ENCODE assay signal across 19 mouse cellular contexts in the genomic region with DNA sequence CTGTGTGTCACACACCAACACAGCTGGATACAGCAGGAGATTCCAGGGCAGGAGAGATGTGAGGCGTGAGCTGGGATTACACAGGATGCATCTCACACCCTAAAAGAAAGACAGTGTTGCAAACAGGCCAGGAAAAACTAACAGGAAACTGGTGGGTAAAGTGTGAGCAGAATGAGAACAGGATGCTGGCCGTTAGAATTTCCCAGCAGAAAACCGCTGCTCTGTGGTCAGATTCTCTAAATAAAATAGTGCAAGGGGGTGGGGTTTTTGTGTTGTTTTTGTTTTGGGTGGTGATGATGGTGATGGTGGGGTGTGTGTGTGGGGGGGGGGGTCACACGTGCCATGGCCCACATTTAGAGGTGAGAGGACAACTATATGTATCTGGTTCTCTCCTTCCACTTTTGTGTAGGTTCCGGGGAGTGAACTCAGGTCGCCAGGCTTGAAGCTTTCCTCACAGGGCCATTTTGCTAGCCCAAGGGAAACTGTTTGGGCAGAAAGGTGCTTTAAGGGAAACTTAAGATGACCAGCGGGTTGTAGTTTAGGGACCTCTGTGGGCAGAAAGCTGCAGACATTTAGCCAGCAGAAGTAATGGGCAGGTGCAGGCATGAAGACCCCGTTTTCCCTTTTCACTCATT. TPM values are rescaled to one million over a fixed set of nuclear protein-coding genes. Genes with fewer than 3 reads are reported as not detected.
DNase-seq lines count a peak whose midpoint lies in the region; ATAC-seq lines count a peak whose summit lies in the region.
"Had no signal": no experiment of that assay in that cellular context is flagged by ENCODE, and none has a peak within 500 bp of the region (broad histone marks: within the 10 kb centered on the region; RNA-seq: fewer than 3 reads in every experiment).

No protein-coding gene starts in this region.

- no peak overlapping the region for H3K27ac ChIP-seq in liver, embryonic 12.5 days
- H3K27ac ChIP-seq in forebrain, embryonic 10.5 days, result no peak overlapping the region
- H3K27ac ChIP-seq: left cerebral cortex, adult 2 months; limb, embryonic 15.5 days had no signal

- H3K36me3 ChIP-seq in megakaryocyte, embryonic 14.5 days (replicated peaks; ENCODE audit: low read length), result no peaks in the 10 kb centered on the region
- H3K36me3 ChIP-seq in liver, embryonic 12.5 days, result no peaks in the 10 kb centered on the region
- no peaks in the 10 kb centered on the region for H3K36me3 ChIP-seq in forebrain, embryonic 10.5 days (replicated peaks)
- H3K36me3 ChIP-seq: limb, embryonic 15.5 days had no signal

- 33% methylated on average over 8 of the region's 8 CpGs for WGBS in liver, embryonic 12.5 days (ENCODE audit: insufficient replicate concordance)
- 75% methylated on average over 8 of the region's 8 CpGs for WGBS in forebrain, embryonic 10.5 days

- no peak overlapping the region for H3K9ac ChIP-seq in liver, embryonic 12.5 days
- H3K9ac ChIP-seq: limb, embryonic 15.5 days had no signal

- ATAC-seq in megakaryocyte, adult 5-6 weeks (ENCODE audit: poor library complexity, severe bottlenecking), result no peak
- no peak for ATAC-seq in liver, embryonic 12.5 days
- ATAC-seq in megakaryocyte-erythroid progenitor cell, adult 5-6 weeks (replicated peaks; ENCODE audit: low FRiP score, low TSS enrichment, poor library complexity, severe bottlenecking), result no peak
- ATAC-seq: intestine, postnatal 0 days; midbrain, embryonic 16.5 days had no signal

- H3K27me3 ChIP-seq in megakaryocyte, embryonic 14.5 days (replicated peaks), result no peaks in the 10 kb centered on the region
- H3K27me3 ChIP-seq in liver, embryonic 12.5 days (replicated peaks), result no peaks in the 10 kb centered on the region
- H3K27me3 ChIP-seq in forebrain, embryonic 10.5 days (ENCODE audit: poor library complexity, severe bottlenecking), result no peaks in the 10 kb centered on the region
- H3K27me3 ChIP-seq: limb, embryonic 15.5 days had no signal

- 0 out of 2 replicates have a peak overlapping the region, but pooled peaks have one; percentile 10 for H3K4me2 ChIP-seq in liver, embryonic 12.5 days
- H3K4me2 ChIP-seq: limb, embryonic 15.5 days had no signal

- DNase-seq in NIH3T3 (ENCODE audit: low read depth), result peak; percentile 0
- DNase-seq in thymus, postnatal 14 days, result peak; percentile 59
- DNase-seq in kidney, adult 11 months, result no peak
- DNase-seq in forebrain, embryonic 10.5 days (ENCODE audit: extremely low spot score, low spot score), result no peak
- DNase-seq: adrenal gland, postnatal 10 days; heart, postnatal 36 days; kidney, postnatal 4 days; retina, postnatal 1 day had no signal

- no peaks in the 10 kb centered on the region for H3K9me3 ChIP-seq in megakaryocyte, embryonic 14.5 days
- H3K9me3 ChIP-seq in liver, embryonic 12.5 days (replicated peaks), result no peaks in the 10 kb centered on the region
- no peaks in the 10 kb centered on the region for H3K9me3 ChIP-seq in forebrain, embryonic 10.5 days
- H3K9me3 ChIP-seq: limb, embryonic 15.5 days had no signal

- H3K4me3 ChIP-seq in megakaryocyte, embryonic 14.5 days (replicated peaks), result peak overlapping the region; percentile 74
- H3K4me3 ChIP-seq in liver, embryonic 12.5 days, result no peak overlapping the region
- H3K4me3 ChIP-seq in forebrain, embryonic 10.5 days, result no peak overlapping the region
- H3K4me3 ChIP-seq: left cerebral cortex, adult 2 months; limb, embryonic 15.5 days had no signal

- H3K4me1 ChIP-seq in megakaryocyte, embryonic 14.5 days, result peaks cover 46% of the 10 kb centered on the region
- peaks cover 42% of the 10 kb centered on the region for H3K4me1 ChIP-seq in liver, embryonic 12.5 days
- peaks cover 14% of the 10 kb centered on the region for H3K4me1 ChIP-seq in forebrain, embryonic 10.5 days

RNA-seq across cellular contexts. Expression of a gene that starts 7.4 kb away (rescaled TPM):
- not detected in 2 replicates for polyA plus RNA-seq in megakaryocyte, embryonic 14.5 days (2012; ENCODE audit: insufficient read depth, low replicate concordance)
- total RNA-seq in megakaryocyte, adult 5-6 weeks (2015), result 4.7 and 10.0 TPM in 2 replicates
- 6.8 and 8.4 TPM in 2 replicates for total RNA-seq in megakaryocyte, adult 5-6 weeks (2017)
- polyA plus RNA-seq in liver, embryonic 12.5 days (2016; fragmentation: Nextera tagmentation; extraction: Ambion mirVana), result 0.10 TPM in 1 of 2 replicates, not detected in the other
- 0.39 and 1.2 TPM in 2 replicates for total RNA-seq in megakaryocyte-erythroid progenitor cell, adult 5-6 weeks (2014; fragmentation: Nextera tagmentation)
- 1.3 and 14.3 TPM in 2 replicates for total RNA-seq in megakaryocyte-erythroid progenitor cell, adult 5-6 weeks (2017)
- not detected in 2 replicates for polyA plus RNA-seq in forebrain, embryonic 10.5 days (2016; fragmentation: Nextera tagmentation; extraction: Ambion mirVana)
- total RNA-seq: left cerebral cortex, adult 2 months had no signal
- polyA plus RNA-seq: embryonic facial prominence, embryonic 11.5 days; limb, embryonic 15.5 days; midbrain, embryonic 16.5 days; neural tube, embryonic 14.5 days had no signal

RNA-seq across cellular contexts. Expression of a gene that starts 29.7 kb away (rescaled TPM):
- polyA plus RNA-seq in megakaryocyte, embryonic 14.5 days (2012; ENCODE audit: insufficient read depth, low replicate concordance), result not detected in 2 replicates
- total RNA-seq in megakaryocyte, adult 5-6 weeks (2015), result 2.7 TPM in 1 of 2 replicates, not detected in the other
- total RNA-seq in megakaryocyte, adult 5-6 weeks (2017), result 3.4 TPM in 1 of 2 replicates, not detected in the other
- not detected in 2 replicates for polyA plus RNA-seq in liver, embryonic 12.5 days (2016; fragmentation: Nextera tagmentation; extraction: Ambion mirVana)
- total RNA-seq in megakaryocyte-erythroid progenitor cell, adult 5-6 weeks (2014; fragmentation: Nextera tagmentation), result not detected in 2 replicates
- not detected in 2 replicates for total RNA-seq in megakaryocyte-erythroid progenitor cell, adult 5-6 weeks (2017)
- not detected in 2 replicates for polyA plus RNA-seq in forebrain, embryonic 10.5 days (2016; fragmentation: Nextera tagmentation; extraction: Ambion mirVana)
- total RNA-seq: adrenal gland, postnatal 10 days; heart, adult 8-10 months; heart, postnatal 36 days; left cerebral cortex, adult 2 months had no signal
- polyA plus RNA-seq: embryonic facial prominence, embryonic 11.5 days; intestine, postnatal 0 days; limb, embryonic 15.5 days; midbrain, embryonic 16.5 days; neural tube, embryonic 14.5 days had no signal

RNA-seq across cellular contexts. Expression of a gene that starts 29.7 kb away (rescaled TPM):
- not detected in 2 replicates for polyA plus RNA-seq in megakaryocyte, embryonic 14.5 days (2012; ENCODE audit: insufficient read depth, low replicate concordance)
- total RNA-seq in megakaryocyte, adult 5-6 weeks (2015), result 4.5 and 11.2 TPM in 2 replicates
- total RNA-seq in megakaryocyte, adult 5-6 weeks (2017), result 2.6 and 3.6 TPM in 2 replicates
- not detected in 2 replicates for polyA plus RNA-seq in liver, embryonic 12.5 days (2016; fragmentation: Nextera tagmentation; extraction: Ambion mirVana)
- total RNA-seq in megakaryocyte-erythroid progenitor cell, adult 5-6 weeks (2014; fragmentation: Nextera tagmentation), result 0.94 TPM in 1 of 2 replicates, not detected in the other
- 1.8 and 5.5 TPM in 2 replicates for total RNA-seq in megakaryocyte-erythroid progenitor cell, adult 5-6 weeks (2017)
- polyA plus RNA-seq in forebrain, embryonic 10.5 days (2016; fragmentation: Nextera tagmentation; extraction: Ambion mirVana), result not detected in 2 replicates
- total RNA-seq: heart, adult 8-10 months; heart, postnatal 36 days; left cerebral cortex, adult 2 months had no signal
- polyA plus RNA-seq: embryonic facial prominence, embryonic 11.5 days; midbrain, embryonic 16.5 days; neural tube, embryonic 14.5 days had no signal

Comparison
In these comparisons a context has a peak if more than half of its experiments do, and no peak if none do; other contexts are left out.
1. DNase-seq: peak in NIH3T3 (single experiment) and thymus, postnatal 14 days (single experiment); none in kidney, adult 11 months (single experiment) and forebrain, embryonic 10.5 days (single experiment).